Mouse (Mus musculus) gastrocnemius, postnatal 14 days (tissue): ENCODE data around the gene Serinc4. TPM values are rescaled to one million over a fixed set of nuclear protein-coding genes. Genes with fewer than 3 reads are reported as not detected.
"Not testable (repeated sequence)": the region's sequence is repeated elsewhere in the genome, so short reads cannot be mapped to it uniquely, and the experiment has no call there.

Experiments
- DNase-seq: peaks from one replicate; pipeline ENCODE4 v3.0.0; 2021; ENCODE audit warnings: mixed read lengths
- intact Hi-C: fragments of 180-260 bp; cut with DNase I; formaldehyde crosslinking; loops from one replicate; pipeline ENCODE4 v1.15.1; 2025; ENCODE audit warnings: low total_unique reads
- long read RNA-seq, 2 experiments: library from polyadenylated mRNA; stranded (forward); transcript quantifications; one replicate each; pipeline ENCODE4 v2.0.0; 2021
- total RNA-seq, 2 experiments: library from RNA; stranded (reverse); gene quantifications; 2 replicates each; pipeline ENCODE4 v1.2.3; 2021

Serinc4 gene
- total RNA-seq = not detected
- long read RNA-seq, experiment 1 = 0 reads
- long read RNA-seq, experiment 2 = 0 reads

DNA sequence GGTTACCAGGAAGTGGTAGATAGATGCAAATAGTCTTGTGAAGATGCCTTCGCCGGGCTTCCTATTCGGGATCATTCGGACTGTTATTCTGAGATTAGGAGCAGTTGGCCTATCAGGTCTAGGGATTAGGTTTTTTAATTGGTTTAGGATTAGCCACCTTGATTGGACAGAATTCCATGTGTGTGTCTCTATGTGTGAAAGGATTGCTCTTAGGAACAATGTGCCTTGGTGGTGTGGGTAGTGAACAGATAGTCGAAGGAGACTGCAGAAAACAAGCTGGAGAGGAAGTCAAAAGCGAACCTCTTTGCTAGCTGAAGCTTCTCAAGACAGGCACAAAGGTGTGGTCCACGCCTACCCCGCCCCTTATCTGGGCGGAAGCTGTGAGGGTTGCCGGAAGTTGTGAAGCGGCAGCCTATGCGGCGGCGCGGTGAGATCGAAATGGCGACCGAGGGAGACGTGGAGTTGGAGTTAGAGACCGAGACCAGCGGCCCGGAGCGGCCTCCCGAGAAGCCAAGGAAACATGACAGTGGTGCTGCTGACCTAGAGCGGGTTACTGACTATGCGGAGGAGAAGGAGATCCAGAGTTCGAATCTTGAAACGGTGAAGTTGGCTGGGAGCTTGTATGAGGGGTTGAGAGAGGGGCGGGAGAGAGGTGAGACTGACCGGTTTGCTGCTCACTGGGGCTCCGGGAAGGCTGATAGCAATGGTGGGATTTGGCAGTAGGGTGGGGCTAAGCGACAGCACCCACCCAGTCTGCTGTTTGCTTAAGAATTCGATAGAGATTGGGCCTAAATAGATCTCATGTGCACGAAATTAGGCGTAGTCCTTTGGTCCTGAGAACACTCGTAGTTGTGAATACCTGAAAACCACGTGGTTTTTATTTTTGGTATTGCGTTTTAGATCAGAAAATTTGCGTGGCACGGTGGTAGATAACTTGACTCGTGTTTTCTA, at the start of gene Serinc4:
Gene Serinc4, minus strand, starts transcription at position 90 of the 951 bp plus-strand sequence.
- DNase-seq = peak; percentile 82
- intact Hi-C loops = no loop called here

DNA sequence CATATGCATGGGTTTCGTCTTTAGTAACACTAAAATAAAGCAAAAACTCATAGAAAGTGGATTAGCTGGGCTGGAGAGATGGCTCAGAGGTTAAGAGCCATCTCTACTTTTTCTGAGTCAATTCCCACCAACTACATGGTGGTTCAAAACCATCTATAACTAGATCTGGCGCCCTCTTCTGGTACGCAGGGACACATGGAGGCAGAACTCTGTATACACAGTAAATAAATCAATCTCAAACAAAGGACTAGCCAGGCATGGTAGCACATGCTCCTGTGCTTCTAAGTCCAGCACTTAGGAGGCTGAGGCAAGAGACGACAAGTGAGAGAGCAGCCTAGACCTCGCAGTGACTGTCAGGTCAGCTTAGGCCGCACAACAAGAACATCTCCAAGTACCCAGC, 45.0 kb upstream of the Serinc4 start:
- DNase-seq, intact Hi-C loops: not testable (repeated sequence)

DNA sequence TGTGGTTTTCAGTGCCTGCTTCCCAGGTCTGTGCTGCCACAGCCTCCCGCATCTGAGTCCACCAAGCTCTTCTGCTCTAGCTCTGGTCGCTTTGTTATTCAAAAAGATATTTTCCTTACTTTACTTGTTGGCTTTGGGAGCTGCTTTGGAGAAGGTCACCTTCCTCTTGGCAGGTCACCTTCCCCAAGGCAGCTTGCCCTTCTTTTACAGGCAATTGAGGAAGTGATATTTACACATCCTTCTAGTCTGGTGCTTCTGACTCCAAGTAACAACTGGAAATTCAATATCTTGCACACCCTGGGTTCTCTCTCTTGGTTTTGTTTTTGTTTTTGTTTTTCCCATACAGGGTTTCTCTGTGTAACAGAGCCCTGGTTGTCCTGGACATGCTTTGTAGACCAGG, 27.8 kb upstream of the Serinc4 start:
- intact Hi-C loops, DNase-seq: not testable (repeated sequence)

- DNase-seq = no peak
- intact Hi-C loops = no loop called here
These were observed 27.0 kb upstream of the Serinc4 start for GRCm38 (mm10) chr2:121483576-121483975.

DNA sequence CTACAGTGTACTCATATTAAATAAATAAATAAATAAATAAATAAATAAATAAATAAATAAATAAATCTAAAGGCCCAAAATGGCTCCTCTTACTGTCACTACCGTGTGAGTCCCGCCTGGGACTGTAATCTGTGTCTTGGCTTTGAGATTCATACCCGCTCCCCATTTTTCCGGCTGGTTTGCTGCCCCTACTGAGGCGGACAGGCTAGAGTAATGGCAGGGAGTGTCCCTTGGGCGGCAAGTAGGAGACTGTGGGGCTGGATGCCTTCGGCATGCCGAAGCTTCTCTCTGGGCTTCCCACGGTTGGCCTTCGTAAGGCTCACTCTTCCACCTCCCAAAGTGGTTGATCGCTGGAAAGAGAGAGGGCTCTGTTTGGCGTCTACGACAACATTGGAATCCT, 24.3 kb upstream of the Serinc4 start:
- intact Hi-C loops, DNase-seq: not testable (repeated sequence)

GRCm38 (mm10) chr2:121480498-121480897, 23.9 kb upstream of the Serinc4 start:
- intact Hi-C loops = no loop called here

DNA sequence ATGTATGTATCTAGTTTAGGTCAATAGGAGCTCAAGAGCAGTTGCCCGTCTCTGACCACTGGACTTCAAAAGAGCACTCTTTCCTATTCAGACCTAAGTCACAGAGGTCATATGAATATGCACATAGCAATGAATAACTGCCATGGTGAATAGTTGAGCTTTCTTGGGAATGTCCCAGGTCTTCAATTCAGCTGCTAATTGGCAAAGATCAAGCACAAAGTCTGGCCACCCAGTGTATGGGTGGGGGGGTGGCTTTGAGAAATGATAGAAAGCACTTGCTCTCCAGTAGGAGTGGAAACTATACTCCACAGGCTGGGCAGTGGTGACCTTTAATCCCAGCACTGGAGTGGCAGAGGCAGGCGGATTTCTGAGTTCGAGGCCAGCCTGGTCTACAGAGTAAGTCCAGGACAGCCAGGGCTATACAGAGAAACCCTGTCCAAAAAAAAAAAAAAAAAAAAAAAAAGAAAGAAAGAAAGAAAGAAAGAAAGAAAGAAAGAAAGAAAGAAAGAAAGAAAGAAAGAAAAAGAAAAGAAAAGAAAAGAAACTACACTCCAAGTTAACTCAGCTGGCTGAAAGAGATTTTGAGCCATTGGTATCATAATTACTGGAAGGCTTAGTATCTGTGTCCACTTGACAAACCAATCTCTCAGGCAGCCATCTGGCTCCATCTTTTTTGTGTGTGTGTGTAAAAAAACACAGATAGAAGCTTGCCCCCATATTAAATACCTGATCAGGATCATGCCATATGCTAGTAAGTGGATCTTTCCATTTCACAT, 21.1 kb upstream of the Serinc4 start:
- DNase-seq = no peak
- intact Hi-C loops = no loop called here

More at GRCm38 (mm10) chr2:121480498-121480897, 23.9 kb upstream of the Serinc4 start:
- peak; percentile 7 for DNase-seq

- intact Hi-C loops, DNase-seq: not testable (repeated sequence)
These were observed 18.7 kb upstream of the Serinc4 start for GRCm38 (mm10) chr2:121475306-121475705.

DNA sequence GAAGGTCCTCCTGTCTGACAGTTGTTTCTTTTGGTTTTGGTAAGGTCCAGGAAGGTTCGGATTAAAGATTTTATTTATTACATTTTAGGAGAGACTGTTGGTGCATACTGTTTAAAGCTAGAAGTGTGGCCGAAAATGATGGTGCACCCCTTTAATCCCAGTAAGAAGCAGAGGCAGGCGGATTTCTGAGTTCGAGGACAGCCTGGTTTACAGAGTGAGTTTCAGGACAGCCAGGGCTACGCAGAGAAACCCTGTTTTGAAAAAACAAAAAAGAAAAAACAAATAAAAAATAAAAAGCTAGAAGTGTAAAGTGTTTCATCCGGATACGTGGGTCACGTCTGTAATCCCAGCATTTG, 17.6 kb upstream of the Serinc4 start:
- no peak for DNase-seq
- intact Hi-C loops = no loop called here

- intact Hi-C loops = not testable (repeated sequence)
- peak; percentile 73 for DNase-seq
These were observed 17.0 kb upstream of the Serinc4 start, which contains the start of gene Mfap1b for GRCm38 (mm10) chr2:121473301-121474179. Gene Mfap1b (minus strand): TSS chr2:121474067.

- DNase-seq, intact Hi-C loops: not testable (repeated sequence)
These were observed 16.2 kb upstream of the Serinc4 start for GRCm38 (mm10) chr2:121472783-121473182.

GRCm38 (mm10) chr2:121468982-121469381, 12.4 kb upstream of the Serinc4 start:
- DNase-seq, intact Hi-C loops: not testable (repeated sequence)

DNA sequence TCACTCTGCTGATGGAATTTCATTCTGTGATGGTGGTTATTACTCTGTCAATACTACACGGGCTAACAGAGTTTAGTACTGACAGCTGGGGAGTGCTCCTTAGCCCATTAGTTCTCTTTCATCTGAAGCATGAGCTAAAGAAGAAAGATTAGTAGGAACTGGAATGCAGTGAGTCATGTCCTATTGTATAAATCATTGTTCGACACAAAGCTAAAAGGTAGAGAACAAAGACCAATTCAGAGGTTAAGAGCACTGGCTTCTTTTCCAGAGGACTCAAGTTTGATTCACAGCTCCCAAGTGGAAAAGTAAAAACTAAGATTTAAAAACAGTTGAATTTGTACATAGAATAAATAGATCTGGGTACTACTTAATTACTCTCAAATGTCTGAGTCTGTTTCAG, 3.5 kb upstream of the Serinc4 start:
- intact Hi-C loops = no loop called here
- DNase-seq = no peak

- intact Hi-C loops = no loop called here
These were observed 1.0 kb downstream of the Serinc4 start for GRCm38 (mm10) chr2:121455534-121455933.

GRCm38 (mm10) chr2:121453917-121454316, 2.7 kb downstream of the Serinc4 start:
- DNase-seq = no peak
- intact Hi-C loops = no loop called here

More at GRCm38 (mm10) chr2:121455534-121455933, 1.0 kb downstream of the Serinc4 start:
- DNase-seq = no peak

GRCm38 (mm10) chr2:121452990-121453389, 3.6 kb downstream of the Serinc4 start, which contains the start of gene Hypk:
Gene Hypk (plus strand): TSS chr2:121453290.
- no peak for DNase-seq
- intact Hi-C loops = no loop called here

GRCm38 (mm10) chr2:121452361-121452760, 4.2 kb downstream of the Serinc4 start:
- intact Hi-C loops = no loop called here

GRCm38 (mm10) chr2:121450093-121450492, 6.5 kb downstream of the Serinc4 start:
- DNase-seq = no peak
- intact Hi-C loops = no loop called here

More at GRCm38 (mm10) chr2:121452361-121452760, 4.2 kb downstream of the Serinc4 start:
- DNase-seq = no peak

DNA sequence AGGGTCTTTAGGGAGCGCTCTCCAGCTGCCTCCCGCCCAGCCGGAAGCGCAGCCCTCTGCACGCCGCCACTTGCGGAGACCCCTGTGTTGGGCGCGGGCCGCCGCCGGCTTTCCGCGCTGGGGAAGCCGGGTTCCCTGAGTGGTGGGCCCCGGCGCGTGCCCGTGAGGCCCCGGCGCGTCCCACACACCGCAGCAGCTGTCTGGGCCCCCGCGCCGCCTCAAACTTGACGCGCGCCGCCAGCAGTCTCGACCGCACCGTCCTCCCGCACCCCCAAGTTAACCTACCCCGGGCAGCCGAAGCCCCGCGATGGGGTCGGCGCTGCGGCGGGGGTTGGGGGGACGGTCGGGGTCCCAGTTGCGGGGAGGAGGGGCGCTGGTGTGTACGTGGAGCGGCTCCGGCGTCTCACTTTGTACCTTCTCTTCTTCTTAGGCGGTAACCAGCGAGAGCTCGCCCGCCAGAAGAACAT, 7.0 kb downstream of the Serinc4 start:
- intact Hi-C loops = no loop called here
- DNase-seq = peak; percentile 32
